Mouse (Mus musculus) ES-E14 (cell line): ENCODE measurements around the gene Glyr1. TPM values are rescaled to one million over a fixed set of nuclear protein-coding genes. Genes with fewer than 3 reads are reported as not detected.

Experiments used
- DNase-seq: peaks from one replicate; pipeline ENCODE4 v3.0.0-alpha.2; 2013; ENCODE audit warnings: low read depth, low spot score
- H3K27ac ChIP-seq: 2 replicates; pipeline ENCODE4 v1.5.1; 2012; ENCODE audit warnings: low read depth, mild to moderate bottlenecking, low read length, moderate library complexity, mixed read lengths; ENCODE audit not compliant: poor library complexity, insufficient read depth, severe bottlenecking
- H3K36me3 ChIP-seq: 2 replicates; pipeline ENCODE4 v1.6.1; 2012; ENCODE audit warnings: mild to moderate bottlenecking, low read length, moderate library complexity, mixed read lengths; ENCODE audit not compliant: control insufficient read depth, poor library complexity, insufficient read depth, severe bottlenecking
- H3K4me1 ChIP-seq, 2 experiments: fragments of 150-350 bp in 1 of 2; sonication (generic) in 1 of 2; 2 replicates each; pipeline ENCODE4 v1.6.1; 2012; ENCODE audit warnings: low read length in 2 of 2, mild to moderate bottlenecking in 1 of 2, mixed read lengths in 1 of 2; ENCODE audit not compliant: control insufficient read depth in 2 of 2, insufficient read depth in 2 of 2, poor library complexity in 1 of 2
- H3K4me3 ChIP-seq, 2 experiments: fragments of 150-350 bp in 1 of 2; sonication (generic) in 1 of 2; 2 replicates each; pipeline ENCODE4 v1.5.1; 2012; ENCODE audit warnings: low read length in 2 of 2, low read depth in 1 of 2, mild to moderate bottlenecking in 1 of 2, mixed read lengths in 1 of 2; ENCODE audit not compliant: insufficient read depth in 1 of 2, poor library complexity in 1 of 2, severe bottlenecking in 1 of 2
- H3K9ac ChIP-seq: 2 replicates; pipeline ENCODE4 v1.6.1; 2012; ENCODE audit warnings: low read depth, mild to moderate bottlenecking, low read length, mixed read lengths; ENCODE audit not compliant: poor library complexity, insufficient read depth, severe bottlenecking
- H3K9me3 ChIP-seq: fragments of 150-350 bp; sonication (generic); 2 replicates; pipeline ENCODE4 v1.6.1; 2012; ENCODE audit warnings: low read depth, mild to moderate bottlenecking, low read length; ENCODE audit not compliant: control insufficient read depth, insufficient read depth
- CHD2 ChIP-seq: IDR thresholded peaks from 2 replicates; pipeline ENCODE4 v1.6.1; 2014; ENCODE audit warnings: mild to moderate bottlenecking, low read depth, low read length, inconsistent platforms
- HCFC1 ChIP-seq: IDR thresholded peaks from 2 replicates; pipeline ENCODE4 v1.6.1; 2012; ENCODE audit warnings: low read length, inconsistent platforms, borderline replicate concordance; ENCODE audit not compliant: insufficient read depth
- MAFK ChIP-seq: IDR thresholded peaks from 2 replicates; pipeline ENCODE4 v1.6.1; 2014; ENCODE audit warnings: mild to moderate bottlenecking, low read depth, low read length, inconsistent platforms; ENCODE audit not compliant: insufficient read depth
- ZC3H11A ChIP-seq: IDR thresholded peaks from 2 replicates; pipeline ENCODE4 v1.6.1; 2012; ENCODE audit warnings: low read depth, mild to moderate bottlenecking, inconsistent platforms, low read length, borderline replicate concordance
- ZNF384 ChIP-seq: IDR thresholded peaks from 2 replicates; pipeline ENCODE4 v1.6.1; 2012; ENCODE audit warnings: low read depth, low read length, inconsistent platforms
- in situ Hi-C, 2 experiments: fragments of 600-800 bp; cut with MboI; formaldehyde crosslinking; loops; one replicate each; pipeline ENCODE4 v1.15.1; 2025; ENCODE audit warnings: low sequenced_read_pairs in 2 of 2, inconsistent platforms in 1 of 2; ENCODE audit not compliant: unreplicated experiment in 2 of 2
- total RNA-seq: library from RNA; depleted of rRNA; stranded (reverse); fragments of 300-350 nt; gene quantifications from 2 replicates; pipeline ENCODE4 v1.2.3, GENCODE M21; 2012

Glyr1 gene
- total RNA-seq, 1 experiment = 75.6 TPM

DNA sequence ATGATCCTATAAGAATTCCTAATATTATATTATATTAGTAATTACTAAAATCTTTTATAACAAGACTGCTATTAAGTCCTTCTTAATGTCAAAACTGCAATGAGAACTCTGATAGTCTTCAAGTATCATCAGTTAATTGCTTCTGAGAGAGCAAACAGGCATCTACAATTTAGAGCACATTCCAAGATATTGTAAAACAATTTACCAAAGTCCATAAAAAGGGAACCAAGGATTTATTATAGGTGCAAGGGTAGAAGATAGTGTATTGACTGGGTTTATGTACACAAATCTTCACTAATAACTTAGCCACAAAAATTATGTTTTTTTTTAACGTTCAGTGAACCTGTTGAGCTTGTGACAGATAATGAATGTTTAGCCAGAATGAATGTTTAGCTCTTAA is 50.7 kb downstream of the Glyr1 start:
- in situ Hi-C loops = no loop called here
- no peak for TF ChIP-seq MAFK
- no peak for TF ChIP-seq HCFC1
- TF ChIP-seq ZC3H11A = no peak
- TF ChIP-seq CHD2 = no peak
- no peak for TF ChIP-seq ZNF384

DNA sequence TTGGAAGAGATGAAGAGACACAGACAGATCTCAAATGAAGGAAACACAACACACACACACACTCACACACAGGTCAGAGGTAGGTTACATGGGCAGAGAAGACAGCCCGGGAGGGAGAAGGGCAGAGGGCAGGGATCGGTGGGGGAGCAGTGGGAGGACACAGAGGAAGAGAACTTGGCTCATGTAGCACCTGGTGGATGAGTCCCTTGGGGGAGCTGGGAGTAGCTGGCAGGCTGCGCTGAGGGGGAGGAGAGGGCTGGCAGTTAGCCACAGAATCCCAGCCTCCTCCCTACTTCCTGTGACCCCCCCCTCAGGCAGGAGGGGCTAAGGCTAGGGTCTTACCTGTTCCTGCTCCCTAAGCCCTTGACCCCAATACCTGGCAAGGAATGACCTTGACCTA is 52.1 kb downstream of the Glyr1 start, which contains the start of gene Sept12:
TSS of gene Sept12 (minus strand) at position 300 of the 400 bp plus-strand sequence.
- no peak for TF ChIP-seq MAFK
- TF ChIP-seq ZNF384 = no peak
- no peak for TF ChIP-seq CHD2
- TF ChIP-seq HCFC1 = no peak
- no peak for TF ChIP-seq ZC3H11A
- H3K9ac ChIP-seq = no peak within 1 kb of the TSS
- no peaks in the 10 kb centered on the region for H3K36me3 ChIP-seq
- no peaks in the 10 kb centered on the region for H3K9me3 ChIP-seq
- H3K4me1 ChIP-seq = peaks cover 0 to 2% of the 10 kb centered on the region in 2 experiments; a peak in 1 of 4 replicates
- no peak within 1 kb of the TSS for H3K4me3 ChIP-seq
- H3K27ac ChIP-seq = no peak within 1 kb of the TSS; the same call in 1 of the 2 replicates
- in situ Hi-C loops = no loop called here
- no peak for DNase-seq

More for the DNA sequence above, 50.7 kb downstream of the Glyr1 start:
- Histone ChIP-seq H3K4me3 (no peak overlapping the region), H3K9me3 (no peaks in the 10 kb centered on the region), H3K36me3 (no peaks in the 10 kb centered on the region), H3K4me1 (no peaks in the 10 kb centered on the region), H3K27ac (no peak overlapping the region), H3K9ac (no peak overlapping the region)
- no peak for DNase-seq

DNA sequence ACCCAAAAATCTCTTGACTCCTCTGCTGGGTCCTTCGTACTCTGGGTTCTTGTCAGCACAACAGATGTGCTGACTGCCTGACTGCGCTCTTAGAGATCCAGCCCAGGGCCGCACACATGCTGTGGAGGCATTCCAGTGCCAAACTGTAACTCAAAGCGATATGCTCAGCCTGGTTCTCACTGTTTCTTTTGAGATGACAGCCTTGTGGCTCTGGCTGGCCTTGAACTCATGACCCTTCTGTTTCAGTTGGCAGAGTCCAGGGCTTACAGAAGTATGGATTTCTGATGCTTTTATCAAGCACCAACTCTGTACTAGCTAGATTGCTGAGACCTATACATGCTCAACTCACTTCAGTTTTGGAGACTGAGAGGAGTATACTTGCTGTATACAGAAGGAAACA is 56.4 kb downstream of the Glyr1 start:
- in situ Hi-C loops = no loop called here
- Histone ChIP-seq H3K27ac (no peak overlapping the region), H3K36me3 (no peaks in the 10 kb centered on the region), H3K4me3 (no peak overlapping the region), H3K9me3 (no peaks in the 10 kb centered on the region), H3K9ac (no peak overlapping the region), H3K4me1 (peaks cover 0 to 2% of the 10 kb centered on the region in 2 experiments; a peak in 2 of 4 replicates)
- no peak for TF ChIP-seq ZC3H11A
- no peak for TF ChIP-seq ZNF384
- DNase-seq = no peak

DNA sequence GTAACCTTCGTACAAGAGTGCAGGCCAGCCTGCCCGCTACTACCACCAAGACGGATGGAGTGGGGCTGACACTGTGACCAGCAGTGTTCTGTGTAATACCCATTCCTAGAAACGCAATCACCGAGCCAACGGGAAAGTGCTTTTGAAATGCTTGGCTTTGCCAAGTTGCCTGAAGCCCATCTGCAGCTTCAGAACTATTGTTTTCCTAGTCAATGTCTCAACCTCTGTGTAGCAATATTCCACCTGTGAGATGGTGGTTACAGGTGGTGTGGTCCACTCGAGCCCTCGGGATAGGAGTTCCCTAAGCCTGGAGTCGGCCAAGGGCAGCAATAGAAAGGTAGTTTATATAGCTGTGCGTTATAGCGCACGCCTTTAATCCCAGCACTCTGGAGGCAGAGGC is 64.9 kb downstream of the Glyr1 start:
- Histone ChIP-seq H3K9ac (no peak overlapping the region), H3K36me3 (no peaks in the 10 kb centered on the region), H3K4me1 (no peaks in the 10 kb centered on the region), H3K4me3 (no peak overlapping the region), H3K9me3 (no peaks in the 10 kb centered on the region), H3K27ac (no peak overlapping the region)
- in situ Hi-C loops = no loop called here
- TF ChIP-seq ZC3H11A (no peak), CHD2 (no peak), HCFC1 (no peak), ZNF384 (no peak), MAFK (no peak)
- DNase-seq = no peak

DNA sequence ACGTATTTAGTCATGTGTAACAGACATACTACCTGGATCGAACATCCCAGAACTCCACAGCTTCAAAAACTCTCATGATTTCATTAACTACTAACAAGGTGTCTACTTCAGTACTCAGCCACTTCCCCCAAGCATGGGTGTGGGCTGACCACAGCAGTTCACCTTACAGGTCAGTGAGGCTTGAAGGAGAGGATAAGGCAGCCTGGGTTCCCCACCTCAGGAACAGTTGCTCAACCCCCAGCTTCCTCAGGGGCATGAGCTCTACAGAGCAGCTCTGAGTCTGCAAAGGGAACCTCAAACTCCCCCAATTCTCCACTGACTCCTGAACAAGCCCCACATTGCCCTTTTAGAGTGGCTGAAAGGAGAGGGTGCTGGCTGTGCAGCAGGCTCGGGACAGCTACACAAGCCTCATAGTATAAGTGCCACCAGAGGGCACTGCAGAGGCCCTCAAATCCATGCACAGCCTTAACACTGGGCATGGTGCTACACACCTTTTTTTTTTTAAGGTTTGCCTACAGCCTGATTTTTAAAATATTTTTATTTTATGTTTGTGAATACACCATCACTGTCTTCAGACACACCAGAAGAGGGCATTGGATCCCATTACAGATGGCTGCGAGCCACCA is 69.8 kb downstream of the Glyr1 start:
- Histone ChIP-seq H3K9me3 (no peaks in the 10 kb centered on the region), H3K36me3 (no peaks in the 10 kb centered on the region), H3K4me3 (no peak overlapping the region), H3K27ac (no peak overlapping the region), H3K4me1 (no peaks in the 10 kb centered on the region), H3K9ac (no peak overlapping the region)
- TF ChIP-seq HCFC1 (no peak), ZNF384 (0 out of 2 replicates have a peak, but pooled peaks have one; percentile 40), MAFK (no peak), ZC3H11A (no peak), CHD2 (no peak)
- in situ Hi-C loops = no loop called here
- no peak for DNase-seq
